Mouse (Mus musculus) A20 (cell line): ENCODE measurements at regions not wholly inside any gene's neighbourhood (a gene's known extent, or its start where the extent isn't known, plus 50 kb on each side); places are given as distances from the start of the nearest gene placed in this dataset.
"Not testable (repeated sequence)": the region's sequence is repeated elsewhere in the genome, so short reads cannot be mapped to it uniquely, and the experiment has no call there.

ENCODE experiments used
- DNase-seq: peaks from one replicate; pipeline ENCODE4 v3.0.0-alpha.2; 2011; ENCODE audit warnings: low read depth, low spot score

- DNase-seq = no peak
These were observed 79.9 kb upstream of the Tars start for GRCm38 (mm10) chr15:11479166-11479944.

- no peak for DNase-seq
These were observed 76.8 kb upstream of the Tars start for GRCm38 (mm10) chr15:11476248-11476647.

- no peak for DNase-seq
These were observed 63.9 kb upstream of the Tars start for GRCm38 (mm10) chr15:11463341-11463740.

GRCm38 (mm10) chr15:11461575-11461974 is 62.1 kb upstream of the Tars start:
- DNase-seq = not testable (repeated sequence)

GRCm38 (mm10) chr15:11459306-11459705 is 59.8 kb upstream of the Tars start:
- DNase-seq = no peak

- DNase-seq = no peak
These were observed 57.8 kb upstream of the Tars start for GRCm38 (mm10) chr15:11457278-11457677.

- DNase-seq = no peak
These were observed 56.5 kb upstream of the Tars start for GRCm38 (mm10) chr15:11455982-11456381.

GRCm38 (mm10) chr15:11455366-11455785 is 55.9 kb upstream of the Tars start:
- DNase-seq = no peak

GRCm38 (mm10) chr15:11453997-11454396 is 54.5 kb upstream of the Tars start:
- no peak for DNase-seq

GRCm38 (mm10) chr15:11451635-11452034 is 52.2 kb upstream of the Tars start:
- DNase-seq = no peak
